Mouse (Mus musculus): ENCODE results near the gene Trim63.

Gene Trim63

DNA sequence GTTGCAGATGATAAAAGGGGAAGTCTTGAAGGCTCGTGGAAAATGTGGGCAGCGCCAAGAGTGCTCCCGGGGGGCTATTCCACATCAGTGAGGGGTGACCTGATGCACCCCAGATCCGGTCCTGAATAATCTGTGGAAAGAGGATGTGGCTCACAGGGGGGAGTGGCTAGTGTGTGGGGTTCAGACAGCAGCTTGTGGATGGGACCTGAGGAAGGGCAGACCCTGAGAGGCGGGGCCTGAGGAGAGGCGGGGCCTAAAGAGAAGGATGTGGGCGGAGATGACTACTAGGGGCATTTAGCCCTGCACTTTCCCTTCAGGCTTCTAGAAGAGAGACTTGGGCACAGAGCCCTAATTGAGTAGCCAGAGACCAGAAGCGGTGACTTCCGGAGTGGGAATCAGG lies 47.7 kb downstream of the Trim63 start:
- DNase-seq (ENCODE audit: low spot score in 2 of 2): no peak

DNA sequence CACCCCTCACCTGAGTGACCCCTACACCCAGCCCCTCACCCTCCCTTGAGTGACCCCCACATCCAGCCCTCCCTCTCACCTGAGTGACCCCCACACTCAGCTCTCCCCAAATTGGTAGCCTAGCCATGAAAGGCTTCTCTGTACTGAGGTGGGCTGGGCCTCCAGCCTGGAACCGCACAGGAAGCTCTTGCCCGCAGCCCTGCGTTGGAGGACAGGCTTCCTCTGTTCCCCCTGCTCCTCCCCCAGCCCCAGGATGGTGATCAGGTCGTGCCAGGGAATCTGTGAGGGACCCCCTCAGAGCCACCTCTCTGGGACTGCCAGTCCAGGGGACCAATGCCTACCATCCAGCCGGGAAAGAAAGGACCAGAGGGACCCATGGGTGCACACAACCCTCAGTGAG lies 50.4 kb downstream of the Trim63 start:
- DNase-seq (ENCODE audit: low spot score in 2 of 2): no peak

DNA sequence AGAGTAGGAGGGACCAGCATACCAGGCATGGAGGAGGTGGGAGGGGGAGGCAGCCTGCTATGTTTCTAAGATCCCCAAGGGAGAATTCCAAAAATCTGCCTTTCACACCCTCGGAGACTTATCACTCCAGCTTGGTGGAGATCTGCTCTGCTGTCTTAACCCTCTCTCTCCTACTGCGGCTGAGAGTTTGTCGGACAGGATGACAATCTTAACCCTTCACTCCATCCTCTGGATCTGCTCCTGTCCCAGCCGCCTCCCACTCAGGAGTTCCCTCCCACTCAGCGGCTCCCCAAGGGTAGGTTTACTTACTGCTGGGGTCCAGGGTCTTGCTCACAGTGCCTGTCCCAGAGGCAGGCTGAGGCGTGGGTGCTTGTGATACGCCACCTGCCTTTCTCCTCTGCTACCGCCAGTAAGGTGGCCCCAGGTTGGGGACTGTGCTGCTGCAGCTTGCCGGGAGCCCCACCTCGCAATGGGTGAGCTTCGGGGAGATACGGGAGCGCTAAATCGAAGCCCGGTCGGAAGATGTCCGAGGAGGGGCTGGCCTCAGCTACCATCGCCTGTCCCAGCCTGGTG lies 55.8 kb downstream of the Trim63 start:
- DNase-seq (ENCODE audit: low spot score in 2 of 2): no peak

DNA sequence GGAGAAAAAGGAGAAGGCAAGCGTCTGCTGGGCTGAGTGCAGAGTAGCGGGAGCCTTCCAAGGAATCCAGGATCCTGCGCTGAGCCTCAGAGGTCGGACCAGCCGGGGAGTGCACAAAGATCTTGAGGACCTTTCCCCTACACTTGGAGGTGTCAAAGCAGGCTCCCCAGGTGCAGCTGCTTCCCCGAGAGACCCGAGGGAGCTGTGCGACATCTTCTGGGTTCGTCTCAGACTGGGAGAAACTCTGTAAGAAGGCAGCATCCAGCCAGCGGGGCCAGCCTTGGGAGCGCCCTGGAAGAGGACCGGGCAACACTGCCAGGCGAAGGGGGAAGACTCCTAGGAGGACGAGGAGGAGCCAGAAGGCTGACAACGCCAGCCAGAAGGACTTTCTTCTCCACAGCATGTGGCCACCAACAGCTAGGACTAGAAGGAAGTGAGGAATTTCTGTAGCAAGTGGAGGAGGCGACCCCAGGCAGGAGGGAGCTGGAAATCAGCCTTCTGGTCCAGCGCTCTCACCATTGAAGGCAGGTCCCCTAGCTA lies 56.5 kb downstream of the Trim63 start:
- DNase-seq (ENCODE audit: low spot score in 2 of 2): no peak

GRCm38 (mm10) chr4:134372294-134372747 lies 57.4 kb downstream of the Trim63 start:
- peak in 1 of 2 experiments; percentile 68 for DNase-seq (ENCODE audit: low spot score in 2 of 2)

DNA sequence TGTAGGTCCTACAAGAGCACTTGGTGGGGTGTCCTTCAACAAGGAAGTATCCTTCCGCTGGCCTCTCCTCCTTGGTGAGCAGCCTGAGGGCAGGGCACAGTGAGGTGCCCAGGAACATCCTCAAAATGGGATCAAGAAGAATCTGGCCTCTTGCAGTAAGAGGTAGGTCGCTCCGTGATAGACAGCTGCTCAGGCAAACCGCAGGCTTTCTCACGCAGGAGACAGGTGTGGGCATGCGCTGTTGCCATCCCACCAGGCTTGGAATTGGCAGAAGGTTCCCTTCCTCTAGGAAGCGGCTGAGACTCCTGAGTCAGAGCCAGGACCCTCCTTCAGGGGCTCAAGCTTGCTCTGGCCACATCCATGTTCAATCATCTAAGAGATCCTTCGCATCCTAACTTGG lies 58.4 kb downstream of the Trim63 start:
- DNase-seq (ENCODE audit: low spot score in 2 of 2): no peak

- DNase-seq (ENCODE audit: low spot score in 2 of 2): no peak
Observed at GRCm38 (mm10) chr4:134374306-134374705, 59.4 kb downstream of the Trim63 start.

- no peak for DNase-seq (ENCODE audit: low spot score in 2 of 2)
Observed at GRCm38 (mm10) chr4:134378089-134378615, 63.2 kb downstream of the Trim63 start.
